8 mouse cellular contexts compared by ENCODE assay signal in the genomic region with DNA sequence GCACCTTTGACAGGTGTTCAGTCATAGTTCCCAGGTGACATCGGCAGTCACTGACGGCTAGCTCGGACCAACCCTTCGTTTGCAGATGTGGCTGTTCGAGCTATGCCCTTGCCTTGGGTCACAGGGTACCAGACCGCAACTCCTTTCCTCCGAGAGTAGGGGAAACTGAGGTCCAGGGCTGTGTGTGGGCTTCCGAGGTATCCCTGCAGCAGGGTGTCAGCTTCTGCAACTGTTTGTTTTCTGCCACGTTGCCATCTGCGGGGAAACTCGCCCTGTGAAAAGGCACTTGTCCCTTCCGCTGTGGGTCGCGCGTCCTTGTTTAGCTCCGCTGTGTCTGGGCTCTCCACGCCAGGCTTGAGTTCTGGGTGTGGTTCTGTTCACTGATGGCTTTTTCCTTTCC. TPM values are rescaled to one million over a fixed set of nuclear protein-coding genes. Genes with fewer than 3 reads are reported as not detected.
DNase-seq lines count a peak whose midpoint lies in the region; ATAC-seq and TF ChIP-seq lines count a peak whose summit lies in the region.
"Had no signal": no experiment of that assay in that cellular context is flagged by ENCODE, and none has a peak within 500 bp of the region (broad histone marks: within the 10 kb centered on the region; RNA-seq: fewer than 3 reads in every experiment).

No protein-coding gene starts in this region.

- H3K9me3 ChIP-seq in embryonic facial prominence, embryonic 13.5 days = no peaks in the 10 kb centered on the region
- H3K9me3 ChIP-seq in hindbrain, embryonic 12.5 days (replicated peaks) = no peaks in the 10 kb centered on the region

- H3K27me3 ChIP-seq in spleen, adult 2 months (ENCODE audit: control insufficient read depth, insufficient read depth, low read length) = no peaks in the 10 kb centered on the region
- no peaks in the 10 kb centered on the region for H3K27me3 ChIP-seq in embryonic facial prominence, embryonic 13.5 days
- no peaks in the 10 kb centered on the region for H3K27me3 ChIP-seq in hindbrain, embryonic 12.5 days
- peaks cover 4% of the 10 kb centered on the region; the same call in 1 of the 2 replicates for H3K27me3 ChIP-seq in liver, adult 2 months (ENCODE audit: control insufficient read depth, insufficient read depth, low read length)
- H3K27me3 ChIP-seq in myocyte (ENCODE audit: control insufficient read depth, insufficient read depth, insufficient read length) = no peaks in the 10 kb centered on the region

- peak overlapping the region; percentile 15 for H3ac ChIP-seq in myocyte (ENCODE audit: control insufficient read depth, insufficient read length)

- H3K4me1 ChIP-seq in spleen, adult 2 months (ENCODE audit: control insufficient read depth, insufficient read depth, insufficient read length) = peaks cover 3% of the 10 kb centered on the region; the same call in 1 of the 2 replicates
- H3K4me1 ChIP-seq in embryonic facial prominence, embryonic 13.5 days = peaks cover 22% of the 10 kb centered on the region
- H3K4me1 ChIP-seq in hindbrain, embryonic 12.5 days = peaks cover 19% of the 10 kb centered on the region
- H3K4me1 ChIP-seq in liver, adult 2 months (ENCODE audit: control insufficient read depth, insufficient read depth, low read length) = peaks cover 28% of the 10 kb centered on the region

- 1% methylated on average over 17 of the region's 17 CpGs for WGBS in spleen, adult 2 months
- WGBS in embryonic facial prominence, embryonic 13.5 days = 6% methylated on average over 17 of the region's 17 CpGs
- 9% methylated on average over 17 of the region's 17 CpGs for WGBS in hindbrain, embryonic 12.5 days
- WGBS in liver, adult 2 months = under 1% methylated on average over 17 of the region's 17 CpGs

- H3K4me2 ChIP-seq in embryonic facial prominence, embryonic 13.5 days = peak overlapping the region; percentile 96
- peak overlapping the region; percentile 91 for H3K4me2 ChIP-seq in hindbrain, embryonic 12.5 days (replicated peaks)
- H3K4me2 ChIP-seq in myocyte (ENCODE audit: low read depth) = peak overlapping the region; percentile 90

- H3K79me2 ChIP-seq in liver, adult 2 months (ENCODE audit: control insufficient read depth, insufficient read depth, low read length) = peaks cover 12% of the 10 kb centered on the region; the same call in 1 of the 2 replicates
- no peaks in the 10 kb centered on the region for H3K79me2 ChIP-seq in myocyte (ENCODE audit: control insufficient read depth, insufficient read depth)

- H3K36me3 ChIP-seq in spleen, adult 2 months (ENCODE audit: control insufficient read depth, insufficient read depth, low read length) = no peaks in the 10 kb centered on the region
- H3K36me3 ChIP-seq in embryonic facial prominence, embryonic 13.5 days = no peaks in the 10 kb centered on the region
- H3K36me3 ChIP-seq in hindbrain, embryonic 12.5 days = no peaks in the 10 kb centered on the region
- H3K36me3 ChIP-seq in liver, adult 2 months (ENCODE audit: control insufficient read depth, insufficient read depth, low read length) = no peaks in the 10 kb centered on the region
- no peaks in the 10 kb centered on the region for H3K36me3 ChIP-seq in myocyte (ENCODE audit: control insufficient read depth, insufficient read depth)

- no peak for ATAC-seq in embryonic facial prominence, embryonic 13.5 days (ENCODE audit: insufficient number of reproducible peaks, insufficient read depth, low FRiP score, low TSS enrichment, low read depth)
- ATAC-seq in hindbrain, embryonic 12.5 days (ENCODE audit: low FRiP score) = peak; percentile 69

- peak overlapping the region; percentile 87 for H3K9ac ChIP-seq in embryonic facial prominence, embryonic 13.5 days
- H3K9ac ChIP-seq in hindbrain, embryonic 12.5 days = peak overlapping the region; percentile 72
- peak overlapping the region; percentile 78 for H3K9ac ChIP-seq in liver, adult 2 months (ENCODE audit: low read depth, low read length)

- no peak overlapping the region for H3K27ac ChIP-seq in spleen, adult 2 months (ENCODE audit: insufficient read depth, low read length)
- H3K27ac ChIP-seq in embryonic facial prominence, embryonic 13.5 days = no peak overlapping the region
- no peak overlapping the region for H3K27ac ChIP-seq in hindbrain, embryonic 12.5 days
- peak overlapping the region; percentile 5 for H3K27ac ChIP-seq in liver, adult 2 months (replicated peaks; ENCODE audit: insufficient read depth, low read depth, low read length)

- TF ChIP-seq CTCF in spleen, adult 2 months (IDR thresholded peaks at IDR 0.05; ENCODE audit: extremely low read depth, insufficient read depth, insufficient read length, insufficient replicate concordance) = no peak
- no peak for TF ChIP-seq CTCF in liver, adult 2 months (IDR thresholded peaks at IDR 0.05; ENCODE audit: low read depth, low read length)

- peak in 1 of 2 experiments; percentile 13 for DNase-seq in spleen, adult 2 months (ENCODE audit: low read depth in 1 of 2, low spot score in 2 of 2)
- no peak for DNase-seq in spleen, adult 12 weeks (ENCODE audit: low spot score)
- DNase-seq in adrenal gland, postnatal 36 days = peak; percentile 42 to 45
- DNase-seq in liver, adult 2 months (ENCODE audit: extremely low read depth, low read depth, low spot score) = peak; percentile 39

- peak overlapping the region; percentile 78 for H3K4me3 ChIP-seq in spleen, adult 2 months (ENCODE audit: extremely low read depth, insufficient read depth, insufficient read length)
- H3K4me3 ChIP-seq in embryonic facial prominence, embryonic 13.5 days = peak overlapping the region; percentile 78
- H3K4me3 ChIP-seq in hindbrain, embryonic 12.5 days = peak overlapping the region; percentile 63
- peak overlapping the region; percentile 78 for H3K4me3 ChIP-seq in liver, adult 2 months (ENCODE audit: insufficient read depth, low read depth, low read length)
- peak overlapping the region; percentile 43 for H3K4me3 ChIP-seq in myocyte

- no peak for TF ChIP-seq POLR2A in spleen, adult 2 months (IDR thresholded peaks at IDR 0.05; ENCODE audit: low read depth, low read length)
- no peak for TF ChIP-seq POLR2A in liver, adult 2 months (IDR thresholded peaks at IDR 0.05; ENCODE audit: extremely low read depth, insufficient read depth, low read length)
- no peak for TF ChIP-seq POLR2A in myocyte (IDR thresholded peaks at IDR 0.05; ENCODE audit: insufficient read length, low read depth)

TF ChIP-seq in myocyte, 11 proteins besides CTCF, POLR2A, EP300 and RAD21:
- TF ChIP-seq MYOD1 (IDR thresholded peaks at IDR 0.05; ENCODE audit: control insufficient read depth in 1 of 3, insufficient read length in 2 of 3, low read depth in 2 of 3) (no peak), REST (IDR thresholded peaks at IDR 0.05; ENCODE audit: insufficient read depth, insufficient read length) (no peak), CEBPB (IDR thresholded peaks at IDR 0.05; ENCODE audit: insufficient read depth, poor library complexity, severe bottlenecking) (no peak)

RNA-seq across cellular contexts. Expression of gene Slc36a1, which starts 0.5 kb away (rescaled TPM):
- polyA plus RNA-seq in spleen, adult 2 months (2012; rRNA removed) = 25.7 and 26.0 TPM in 2 replicates
- 10 to 100 TPM; 14.5 to 18.4 TPM for total RNA-seq in adrenal gland, postnatal 36 days (2021)
- 2.1 and 2.6 TPM in 2 replicates for polyA plus RNA-seq in embryonic facial prominence, embryonic 13.5 days (2015; fragmentation: Nextera tagmentation; extraction: Ambion mirVana)
- 1.5 and 2.3 TPM in 2 replicates for polyA plus RNA-seq in hindbrain, embryonic 12.5 days (2016; fragmentation: Nextera tagmentation; extraction: Ambion mirVana)
- total RNA-seq in liver, adult 2 months (2014; rRNA removed) = 7.0 and 12.9 TPM in 2 replicates
- 24.0 and 26.2 TPM in 2 replicates for polyA plus RNA-seq in liver, adult 2 months (2012; rRNA removed)
- 5.3 TPM for polyA plus RNA-seq in myocyte (2012; fragmentation: generic; extraction: Trizol)

RNA-seq across cellular contexts. Expression of gene Slc36a2, which starts 19.7 kb away (rescaled TPM):
- polyA plus RNA-seq in spleen, adult 2 months (2012; rRNA removed) = 10.2 and 12.8 TPM in 2 replicates
- 10 to 100 TPM; 89.2 to 97.0 TPM for total RNA-seq in adrenal gland, postnatal 36 days (2021)
- 1.3 and 2.7 TPM in 2 replicates for polyA plus RNA-seq in embryonic facial prominence, embryonic 13.5 days (2015; fragmentation: Nextera tagmentation; extraction: Ambion mirVana)
- 0.40 and 0.52 TPM in 2 replicates for polyA plus RNA-seq in hindbrain, embryonic 12.5 days (2016; fragmentation: Nextera tagmentation; extraction: Ambion mirVana)
- 0.54 TPM in 1 of 2 replicates, not detected in the other for total RNA-seq in liver, adult 2 months (2014; rRNA removed)
- polyA plus RNA-seq in liver, adult 2 months (2012; rRNA removed) = not detected in 2 replicates
- not detected for polyA plus RNA-seq in myocyte (2012; fragmentation: generic; extraction: Trizol)

RNA-seq across cellular contexts. Expression of gene Slc36a3, which starts 53.1 kb away (rescaled TPM):
- polyA plus RNA-seq in spleen, adult 2 months (2012; rRNA removed) = 1.4 and 1.6 TPM in 2 replicates
- total RNA-seq in adrenal gland, postnatal 36 days (2021) = not detected
- polyA plus RNA-seq in embryonic facial prominence, embryonic 13.5 days (2015; fragmentation: Nextera tagmentation; extraction: Ambion mirVana) = not detected in 2 replicates
- not detected in 2 replicates for polyA plus RNA-seq in hindbrain, embryonic 12.5 days (2016; fragmentation: Nextera tagmentation; extraction: Ambion mirVana)
- not detected in 2 replicates for total RNA-seq in liver, adult 2 months (2014; rRNA removed)
- polyA plus RNA-seq in liver, adult 2 months (2012; rRNA removed) = 0.05 TPM in 1 of 2 replicates, not detected in the other
- not detected for polyA plus RNA-seq in myocyte (2012; fragmentation: generic; extraction: Trizol)
- total RNA-seq: heart, postnatal 36 days had no signal
